Mouse (Mus musculus): Measurements from ENCODE around the gene Tfb2m. TPM values are rescaled to one million over a fixed set of nuclear protein-coding genes. Genes with fewer than 3 reads are reported as not detected.

The Tfb2m gene
- polyA plus RNA-seq, 1 experiment from 2014 or later = 31.4 TPM

GRCm38 (mm10) chr1:179582021-179582433 lies 36.0 kb upstream of the Tfb2m start:
- DNase-seq (ENCODE audit: low spot score) (no peak), ATAC-seq (ENCODE audit: low FRiP score) (no peak)
- 66% methylated on average over 6 of the region's 6 CpGs for WGBS

GRCm38 (mm10) chr1:179581422-179581821 lies 35.4 kb upstream of the Tfb2m start:
- DNase-seq (ENCODE audit: low spot score) = no peak
- 90% methylated on average over 10 of the region's 10 CpGs for WGBS
- Histone ChIP-seq H3K4me2 (replicated peaks; ENCODE audit: low read depth, low read length) (no peak overlapping the region), H3K9me3 (ENCODE audit: control insufficient read depth, low read length) (no peaks in the 10 kb centered on the region), H3K4me1 (replicated peaks; ENCODE audit: control insufficient read depth, insufficient read depth, low read length) (no peaks in the 10 kb centered on the region), H3K36me3 (ENCODE audit: control insufficient read depth, insufficient read depth, low read length) (no peaks in the 10 kb centered on the region), H3K4me3 (ENCODE audit: low read depth, low read length) (no peak overlapping the region), H3K27me3 (ENCODE audit: control insufficient read depth, insufficient read depth, low read length) (no peaks in the 10 kb centered on the region), H3K27ac (ENCODE audit: low read depth, low read length) (no peak overlapping the region), H3K9ac (ENCODE audit: low read depth, low read length) (no peak overlapping the region)
- no peak for ATAC-seq (ENCODE audit: low FRiP score)

More at GRCm38 (mm10) chr1:179582021-179582433, 36.0 kb upstream of the Tfb2m start:
- Histone ChIP-seq H3K4me1 (replicated peaks; ENCODE audit: control insufficient read depth, insufficient read depth, low read length) (no peaks in the 10 kb centered on the region), H3K4me2 (replicated peaks; ENCODE audit: low read depth, low read length) (no peak overlapping the region), H3K27me3 (ENCODE audit: control insufficient read depth, insufficient read depth, low read length) (no peaks in the 10 kb centered on the region), H3K9ac (ENCODE audit: low read depth, low read length) (no peak overlapping the region), H3K27ac (ENCODE audit: low read depth, low read length) (no peak overlapping the region), H3K4me3 (ENCODE audit: low read depth, low read length) (no peak overlapping the region), H3K9me3 (ENCODE audit: control insufficient read depth, low read length) (no peaks in the 10 kb centered on the region), H3K36me3 (ENCODE audit: control insufficient read depth, insufficient read depth, low read length) (no peaks in the 10 kb centered on the region)

- Histone ChIP-seq H3K27me3 (ENCODE audit: control insufficient read depth, insufficient read depth, low read length) (no peaks in the 10 kb centered on the region), H3K9me3 (ENCODE audit: control insufficient read depth, low read length) (no peaks in the 10 kb centered on the region), H3K4me1 (replicated peaks; ENCODE audit: control insufficient read depth, insufficient read depth, low read length) (no peaks in the 10 kb centered on the region), H3K27ac (ENCODE audit: low read depth, low read length) (no peak overlapping the region), H3K4me3 (ENCODE audit: low read depth, low read length) (no peak overlapping the region), H3K9ac (ENCODE audit: low read depth, low read length) (no peak overlapping the region), H3K36me3 (ENCODE audit: control insufficient read depth, insufficient read depth, low read length) (no peaks in the 10 kb centered on the region), H3K4me2 (replicated peaks; ENCODE audit: low read depth, low read length) (no peak overlapping the region)
- DNase-seq (ENCODE audit: low spot score) (no peak), ATAC-seq (ENCODE audit: low FRiP score) (no peak)
- 82% methylated on average over 8 of the region's 8 CpGs for WGBS
Measured at GRCm38 (mm10) chr1:179580200-179580599, 34.1 kb upstream of the Tfb2m start.

GRCm38 (mm10) chr1:179578625-179579024 lies 32.6 kb upstream of the Tfb2m start:
- H3K27me3 ChIP-seq (ENCODE audit: control insufficient read depth, insufficient read depth, low read length) = no peaks in the 10 kb centered on the region
- no peak overlapping the region for H3K4me2 ChIP-seq (replicated peaks; ENCODE audit: low read depth, low read length)
- ATAC-seq (ENCODE audit: low FRiP score) = no peak
- no peak overlapping the region for H3K27ac ChIP-seq (ENCODE audit: low read depth, low read length)
- WGBS = 78% methylated on average over 6 of the region's 6 CpGs
- no peaks in the 10 kb centered on the region for H3K36me3 ChIP-seq (ENCODE audit: control insufficient read depth, insufficient read depth, low read length)
- H3K9me3 ChIP-seq (ENCODE audit: control insufficient read depth, low read length) = no peaks in the 10 kb centered on the region
- no peaks in the 10 kb centered on the region for H3K4me1 ChIP-seq (replicated peaks; ENCODE audit: control insufficient read depth, insufficient read depth, low read length)
- no peak overlapping the region for H3K9ac ChIP-seq (ENCODE audit: low read depth, low read length)
- H3K4me3 ChIP-seq (ENCODE audit: low read depth, low read length) = no peak overlapping the region
- DNase-seq (ENCODE audit: low spot score) = no peak

GRCm38 (mm10) chr1:179573650-179574206 lies 27.7 kb upstream of the Tfb2m start:
- Histone ChIP-seq H3K4me1 (replicated peaks; ENCODE audit: control insufficient read depth, insufficient read depth, low read length) (no peaks in the 10 kb centered on the region), H3K9me3 (ENCODE audit: control insufficient read depth, low read length) (no peaks in the 10 kb centered on the region), H3K27me3 (ENCODE audit: control insufficient read depth, insufficient read depth, low read length) (no peaks in the 10 kb centered on the region), H3K4me2 (replicated peaks; ENCODE audit: low read depth, low read length) (no peak overlapping the region), H3K9ac (ENCODE audit: low read depth, low read length) (no peak overlapping the region), H3K36me3 (ENCODE audit: control insufficient read depth, insufficient read depth, low read length) (no peaks in the 10 kb centered on the region), H3K27ac (ENCODE audit: low read depth, low read length) (no peak overlapping the region), H3K4me3 (ENCODE audit: low read depth, low read length) (no peak overlapping the region)
- ATAC-seq (ENCODE audit: low FRiP score) = no peak
- DNase-seq (ENCODE audit: low spot score) = no peak
- 82% methylated on average over 6 of the region's 6 CpGs for WGBS

GRCm38 (mm10) chr1:179571686-179572085 lies 25.6 kb upstream of the Tfb2m start:
- Histone ChIP-seq H3K9ac (ENCODE audit: low read depth, low read length) (no peak overlapping the region), H3K4me2 (replicated peaks; ENCODE audit: low read depth, low read length) (no peak overlapping the region), H3K27ac (ENCODE audit: low read depth, low read length) (no peak overlapping the region), H3K4me1 (replicated peaks; ENCODE audit: control insufficient read depth, insufficient read depth, low read length) (0 out of 2 replicates have a peak, but pooled peaks cover 2% of the 10 kb centered on the region), H3K36me3 (ENCODE audit: control insufficient read depth, insufficient read depth, low read length) (no peaks in the 10 kb centered on the region), H3K9me3 (ENCODE audit: control insufficient read depth, low read length) (no peaks in the 10 kb centered on the region), H3K27me3 (ENCODE audit: control insufficient read depth, insufficient read depth, low read length) (no peaks in the 10 kb centered on the region), H3K4me3 (ENCODE audit: low read depth, low read length) (no peak overlapping the region)
- ATAC-seq (ENCODE audit: low FRiP score) = no peak
- WGBS = 88% methylated on average over 4 of the region's 4 CpGs
- DNase-seq (ENCODE audit: low spot score) = no peak

GRCm38 (mm10) chr1:179570482-179570881 lies 24.4 kb upstream of the Tfb2m start:
- Histone ChIP-seq H3K4me2 (replicated peaks; ENCODE audit: low read depth, low read length) (no peak overlapping the region), H3K27me3 (ENCODE audit: control insufficient read depth, insufficient read depth, low read length) (no peaks in the 10 kb centered on the region), H3K27ac (ENCODE audit: low read depth, low read length) (no peak overlapping the region), H3K36me3 (ENCODE audit: control insufficient read depth, insufficient read depth, low read length) (no peaks in the 10 kb centered on the region), H3K4me3 (ENCODE audit: low read depth, low read length) (no peak overlapping the region), H3K4me1 (replicated peaks; ENCODE audit: control insufficient read depth, insufficient read depth, low read length) (0 out of 2 replicates have a peak, but pooled peaks cover 2% of the 10 kb centered on the region), H3K9me3 (ENCODE audit: control insufficient read depth, low read length) (no peaks in the 10 kb centered on the region), H3K9ac (ENCODE audit: low read depth, low read length) (no peak overlapping the region)
- WGBS = 98% methylated on average over 1 of the region's 1 CpGs
- DNase-seq (ENCODE audit: low spot score) = no peak
- ATAC-seq (ENCODE audit: low FRiP score) = no peak

GRCm38 (mm10) chr1:179568690-179569398 lies 22.8 kb upstream of the Tfb2m start:
- H3K27ac ChIP-seq (ENCODE audit: low read depth, low read length) = no peak overlapping the region
- H3K36me3 ChIP-seq (ENCODE audit: control insufficient read depth, insufficient read depth, low read length) = no peaks in the 10 kb centered on the region
- DNase-seq (ENCODE audit: low spot score) (no peak), ATAC-seq (ENCODE audit: low FRiP score) (no peak)
- H3K27me3 ChIP-seq (ENCODE audit: control insufficient read depth, insufficient read depth, low read length) = no peaks in the 10 kb centered on the region
- H3K9me3 ChIP-seq (ENCODE audit: control insufficient read depth, low read length) = no peaks in the 10 kb centered on the region
- 0 out of 2 replicates have a peak, but pooled peaks cover 2% of the 10 kb centered on the region for H3K4me1 ChIP-seq (replicated peaks; ENCODE audit: control insufficient read depth, insufficient read depth, low read length)
- no peak overlapping the region for H3K4me2 ChIP-seq (replicated peaks; ENCODE audit: low read depth, low read length)
- WGBS = 86% methylated on average over 4 of the region's 4 CpGs
- H3K4me3 ChIP-seq (ENCODE audit: low read depth, low read length) = no peak overlapping the region
- no peak overlapping the region for H3K9ac ChIP-seq (ENCODE audit: low read depth, low read length)

- ATAC-seq (ENCODE audit: low FRiP score) (peak; percentile 74), DNase-seq (ENCODE audit: low spot score) (peak; percentile 62)
- Histone ChIP-seq H3K9ac (ENCODE audit: low read depth, low read length) (no peak overlapping the region), H3K4me3 (ENCODE audit: low read depth, low read length) (no peak overlapping the region), H3K4me2 (replicated peaks; ENCODE audit: low read depth, low read length) (no peak overlapping the region), H3K27ac (ENCODE audit: low read depth, low read length) (peak overlapping the region; percentile 0; the same call in 1 of the 2 replicates), H3K36me3 (ENCODE audit: control insufficient read depth, insufficient read depth, low read length) (no peaks in the 10 kb centered on the region), H3K9me3 (ENCODE audit: control insufficient read depth, low read length) (no peaks in the 10 kb centered on the region), H3K27me3 (ENCODE audit: control insufficient read depth, insufficient read depth, low read length) (no peaks in the 10 kb centered on the region), H3K4me1 (replicated peaks; ENCODE audit: control insufficient read depth, insufficient read depth, low read length) (0 out of 2 replicates have a peak, but pooled peaks cover 2% of the 10 kb centered on the region)
- WGBS = 48% methylated on average over 7 of the region's 7 CpGs
Measured at GRCm38 (mm10) chr1:179567558-179567957, 21.5 kb upstream of the Tfb2m start.
